Mouse (Mus musculus) CH12.LX (cell line): Measurements from ENCODE around the gene Hoxa10. TPM values are rescaled to one million over a fixed set of nuclear protein-coding genes. Genes with fewer than 3 reads are reported as not detected.

ENCODE experiments used
- DNase-seq: peaks from one replicate; pipeline ENCODE4 v3.0.0-alpha.2; 2013; ENCODE audit errors: extremely low read depth
- H3K27ac ChIP-seq: 2 replicates; pipeline ENCODE4 v1.5.1; 2012; ENCODE audit warnings: low read depth, mild to moderate bottlenecking, control low read depth, moderate library complexity; ENCODE audit not compliant: insufficient read depth
- H3K27me3 ChIP-seq: replicated peaks from 2 replicates; pipeline ENCODE3; 2012; ENCODE audit warnings: inconsistent platforms
- H3K36me3 ChIP-seq, 2 experiments: replicated peaks in 1 of 2; 2 replicates each; pipeline versions ENCODE3 to v1.6.1; 2012; ENCODE audit warnings: inconsistent platforms in 1 of 2, low read length in 1 of 2, mild to moderate bottlenecking in 1 of 2, mixed read lengths in 1 of 2, moderate library complexity in 1 of 2; ENCODE audit not compliant: control insufficient read depth in 1 of 2, insufficient read depth in 1 of 2
- H3K4me1 ChIP-seq, 2 experiments: 2 replicates each; pipeline ENCODE4 v1.6.1; 2012; ENCODE audit warnings: inconsistent platforms in 1 of 2, moderate library complexity in 1 of 2; ENCODE audit not compliant: insufficient read depth in 2 of 2, control insufficient read depth in 1 of 2
- H3K4me2 ChIP-seq: 2 replicates; pipeline ENCODE4 v1.6.1; 2012; ENCODE audit warnings: low read depth, mild to moderate bottlenecking, control low read depth; ENCODE audit not compliant: poor library complexity, insufficient read depth, severe bottlenecking
- H3K4me3 ChIP-seq, 3 experiments: fragments of 150-350 bp in 1 of 3; sonication (generic) in 1 of 3; replicated peaks in 1 of 3; 2 replicates each; pipeline versions ENCODE3 to v1.5.1; 2011 to 2012; ENCODE audit warnings: low read depth in 2 of 3, low read length in 2 of 3, mild to moderate bottlenecking in 2 of 3, moderate library complexity in 2 of 3, control low read depth in 1 of 3, improper control_type of control experiment in 1 of 3, inconsistent platforms in 1 of 3, mixed read lengths in 1 of 3; ENCODE audit not compliant: poor library complexity in 1 of 3
- H3K79me2 ChIP-seq: replicated peaks from 2 replicates; pipeline ENCODE4 v1.6.1; 2012; ENCODE audit warnings: mild to moderate bottlenecking, moderate library complexity; ENCODE audit not compliant: control insufficient read depth, poor library complexity, insufficient read depth, severe bottlenecking; ENCODE audit errors: extremely low read depth
- H3K9ac ChIP-seq: 2 replicates; pipeline ENCODE4 v1.6.1; 2012; ENCODE audit warnings: low read depth, mild to moderate bottlenecking, control low read depth, moderate library complexity; ENCODE audit not compliant: insufficient read depth
- H3K9me3 ChIP-seq: replicated peaks from 2 replicates; pipeline ENCODE3; 2012; ENCODE audit warnings: low read length, inconsistent platforms, mixed read lengths
- BHLHE40 ChIP-seq: IDR thresholded peaks from 2 replicates; pipeline ENCODE4 v1.6.1; 2011; ENCODE audit warnings: mild to moderate bottlenecking, low read depth, low read length, improper control_type of control experiment
- CTCF ChIP-seq, 2 experiments: IDR thresholded peaks in 1 of 2; conservative IDR thresholded peaks in 1 of 2; 2 replicates each; pipeline ENCODE4 v1.5.1; 2011 to 2012; ENCODE audit warnings: low read depth in 2 of 2, low read length in 2 of 2, improper control_type of control experiment in 1 of 2, inconsistent platforms in 1 of 2, mild to moderate bottlenecking in 1 of 2, moderate library complexity in 1 of 2
- E2F4 ChIP-seq: IDR thresholded peaks from 2 replicates; pipeline ENCODE4 v1.6.1; 2011; ENCODE audit warnings: low read depth, low read length, improper control_type of control experiment; ENCODE audit not compliant: insufficient replicate concordance
- EP300 ChIP-seq: IDR thresholded peaks from 2 replicates; pipeline ENCODE4 v1.6.1; 2011; ENCODE audit warnings: low read length, improper control_type of control experiment
- HCFC1 ChIP-seq: IDR thresholded peaks from 2 replicates; pipeline ENCODE4 v1.6.1; 2012; ENCODE audit warnings: low read depth, mild to moderate bottlenecking, inconsistent platforms, low read length, improper control_type of control experiment
- IRF4 ChIP-seq: IDR thresholded peaks from 2 replicates; pipeline ENCODE4 v1.6.1; 2014; ENCODE audit warnings: low read depth, mild to moderate bottlenecking, inconsistent platforms, low read length, improper control_type of control experiment
- JUND ChIP-seq: conservative IDR thresholded peaks from 2 replicates; pipeline ENCODE4 v1.6.1; 2011; ENCODE audit warnings: low read depth, low read length, improper control_type of control experiment
- KAT2A ChIP-seq: IDR thresholded peaks from 2 replicates; pipeline ENCODE4 v1.6.1; 2012; ENCODE audit warnings: low read length, improper control_type of control experiment, inconsistent platforms; ENCODE audit not compliant: insufficient replicate concordance
- MAZ ChIP-seq: IDR thresholded peaks from 2 replicates; pipeline ENCODE4 v1.6.1; 2012; ENCODE audit warnings: low read depth, mild to moderate bottlenecking, inconsistent platforms, low read length, improper control_type of control experiment, moderate library complexity
- MEF2A ChIP-seq: IDR thresholded peaks from 2 replicates; pipeline ENCODE4 v1.6.1; 2014; ENCODE audit warnings: low read depth, mild to moderate bottlenecking, inconsistent platforms, low read length, improper control_type of control experiment, borderline replicate concordance
- MYC ChIP-seq: IDR thresholded peaks from 2 replicates; pipeline ENCODE4 v1.6.1; 2011; ENCODE audit warnings: low read depth, mild to moderate bottlenecking, improper control_type of control experiment, low read length
- NELFE ChIP-seq: IDR thresholded peaks from 2 replicates; pipeline ENCODE4 v1.6.1; 2011; ENCODE audit warnings: low read depth, low read length, improper control_type of control experiment
- POLR2A ChIP-seq: IDR thresholded peaks from 2 replicates; pipeline ENCODE4 v1.6.1; 2011; ENCODE audit warnings: low read depth, mild to moderate bottlenecking, improper control_type of control experiment, low read length
- POLR2AphosphoS2 ChIP-seq: IDR thresholded peaks from 2 replicates; pipeline ENCODE4 v1.6.1; 2011; ENCODE audit warnings: low read depth, low read length, improper control_type of control experiment
- RAD21 ChIP-seq: IDR thresholded peaks from 2 replicates; pipeline ENCODE4 v1.6.1; 2011; ENCODE audit warnings: low read depth, mild to moderate bottlenecking, low read length, improper control_type of control experiment, moderate library complexity
- SIN3A ChIP-seq: IDR thresholded peaks from 2 replicates; pipeline ENCODE4 v1.6.1; 2012; ENCODE audit warnings: low read length, improper control_type of control experiment, inconsistent platforms
- TBP ChIP-seq: conservative IDR thresholded peaks from 2 replicates; pipeline ENCODE4 v1.6.1; 2011; ENCODE audit warnings: low read depth, low read length, improper control_type of control experiment
- TCF12 ChIP-seq: IDR thresholded peaks from 2 replicates; pipeline ENCODE4 v1.6.1; 2014; ENCODE audit warnings: low read depth, mild to moderate bottlenecking, inconsistent platforms, low read length, improper control_type of control experiment
- USF2 ChIP-seq: conservative IDR thresholded peaks from 2 replicates; pipeline ENCODE4 v1.6.1; 2011; ENCODE audit warnings: low read depth, low read length, improper control_type of control experiment
- ZC3H11A ChIP-seq: IDR thresholded peaks from 2 replicates; pipeline ENCODE4 v1.6.1; 2012; ENCODE audit warnings: low read depth, mild to moderate bottlenecking, inconsistent platforms, low read length, improper control_type of control experiment
- ZKSCAN1 ChIP-seq: IDR thresholded peaks from 2 replicates; pipeline ENCODE4 v1.6.1; 2012; ENCODE audit warnings: low read depth, inconsistent platforms, low read length, improper control_type of control experiment, borderline replicate concordance
- ZMIZ1 ChIP-seq: IDR thresholded peaks from 2 replicates; pipeline ENCODE4 v1.6.1; 2012; ENCODE audit warnings: low read depth, mild to moderate bottlenecking, inconsistent platforms, low read length, improper control_type of control experiment
- dilution Hi-C: fragments of 300-500 bp; cut with MboI; formaldehyde crosslinking; loops from 2 replicates; pipeline ENCODE4 v1.14.3; 2020; ENCODE audit warnings: low sequenced_read_pairs; ENCODE audit not compliant: extremely low pct_unique_long_range_greater_than_20kb, extremely low pct_ligation_motif_present
- in situ Hi-C: fragments of 300-500 bp; cut with MboI; formaldehyde crosslinking; loops from 3 replicates; pipeline ENCODE4 v1.14.3; 2019; ENCODE audit warnings: low sequenced_read_pairs, low pct_ligation_motif_present, low pct_unique_long_range_greater_than_20kb, mixed read lengths
- polyA plus RNA-seq: library from polyadenylated mRNA; unstranded; fragments of >175 nt; gene quantifications from 2 replicates; pipeline ENCODE4 v1.2.1, GENCODE M21; 2012; ENCODE audit warnings: low read depth; ENCODE audit not compliant: insufficient read length
- total RNA-seq, 2 experiments: library from RNA; depleted of rRNA; stranded (reverse); fragments of 300-350 nt in 1 of 2; fragments of >200 nt in 1 of 2; gene quantifications; 2 replicates each; pipeline ENCODE4 v1.2.3; 2012 to 2014

Hoxa10 gene
- total and polyA plus RNA-seq, 3 experiments = 5.2 to 14.5 (median 14.3) TPM

GRCm38 (mm10) chr6:52232984-52233545 is 7.6 kb downstream of the Hoxa10 start:
- Histone ChIP-seq H3K27me3 (no peaks in the 10 kb centered on the region), H3K27ac (no peak overlapping the region), H3K36me3 (peaks cover 11 to 77% of the 10 kb centered on the region in 2 experiments), H3K4me2 (no peak overlapping the region), H3K4me3 (no peak overlapping the region), H3K4me1 (no peaks in the 10 kb centered on the region), H3K9ac (no peak overlapping the region), H3K9me3 (peaks cover 58% of the 10 kb centered on the region), H3K79me2 (no peaks in the 10 kb centered on the region)
- dilution Hi-C loops (no loop called here), in situ Hi-C loops (no loop called here)
- DNase-seq = no peak
- TF ChIP-seq MYC = no peak
- TF ChIP-seq NELFE = no peak
- TF ChIP-seq EP300 = no peak
- no peak for TF ChIP-seq USF2
- no peak for TF ChIP-seq BHLHE40
- no peak for TF ChIP-seq SIN3A
- no peak for TF ChIP-seq IRF4
- no peak for TF ChIP-seq ZMIZ1
- no peak for TF ChIP-seq JUND
- no peak for TF ChIP-seq ZC3H11A
- TF ChIP-seq CTCF (conservative IDR thresholded peaks at IDR 0.05 in 1 of 2, IDR thresholded peaks at IDR 0.05 in 1 of 2; ENCODE audit: low read depth in 2 of 2, low read length in 2 of 2) = no peak
- no peak for TF ChIP-seq HCFC1
- no peak for TF ChIP-seq POLR2AphosphoS2
- no peak for TF ChIP-seq E2F4
- TF ChIP-seq ZKSCAN1 = no peak
- TF ChIP-seq TCF12 = no peak

- in situ Hi-C loops = no loop called here
These were observed 8.1 kb downstream of the Hoxa10 start for GRCm38 (mm10) chr6:52232568-52232965.

More at GRCm38 (mm10) chr6:52232568-52232965, 8.1 kb downstream of the Hoxa10 start:
- dilution Hi-C loops = no loop called here
- no peak overlapping the region for H3K4me3 ChIP-seq
- TF ChIP-seq KAT2A = no peak
- no peak for TF ChIP-seq HCFC1
- TF ChIP-seq TBP = no peak
- TF ChIP-seq MEF2A = no peak
- no peak for TF ChIP-seq MAZ
- TF ChIP-seq TCF12 = no peak
- TF ChIP-seq POLR2A = no peak
- no peak for TF ChIP-seq RAD21
- H3K4me2 ChIP-seq = no peak overlapping the region
- H3K9ac ChIP-seq = no peak overlapping the region
- peaks cover 11 to 77% of the 10 kb centered on the region in 2 experiments for H3K36me3 ChIP-seq
- no peak for DNase-seq
- no peak overlapping the region for H3K27ac ChIP-seq
- no peaks in the 10 kb centered on the region for H3K4me1 ChIP-seq
- no peaks in the 10 kb centered on the region for H3K79me2 ChIP-seq
- peaks cover 58% of the 10 kb centered on the region for H3K9me3 ChIP-seq
- no peaks in the 10 kb centered on the region for H3K27me3 ChIP-seq
